Mouse (Mus musculus) brain, embryonic 14.5 days (tissue): ENCODE data around the gene Gmpr. TPM values are rescaled to one million over a fixed set of nuclear protein-coding genes. Genes with fewer than 3 reads are reported as not detected.

Experiments used
- DNase-seq: peaks from one replicate; pipeline ENCODE4 v3.0.0-alpha.2; 2011; ENCODE audit warnings: low read depth
- CTCF ChIP-seq: fragments of 200-500 bp; IDR thresholded peaks from 2 replicates; pipeline ENCODE4 v1.5.1; 2012; ENCODE audit warnings: inconsistent platforms, mild to moderate bottlenecking, moderate library complexity, borderline replicate concordance; ENCODE audit not compliant: insufficient read depth, insufficient read length; ENCODE audit errors: extremely low read depth
- POLR2A ChIP-seq: fragments of 200-500 bp; IDR thresholded peaks from 2 replicates; pipeline ENCODE4 v1.6.1; 2012; ENCODE audit warnings: mild to moderate bottlenecking, inconsistent platforms, borderline replicate concordance; ENCODE audit not compliant: poor library complexity, insufficient read depth, insufficient read length, severe bottlenecking; ENCODE audit errors: extremely low read depth
- polyA plus RNA-seq: library from polyadenylated mRNA; depleted of rRNA; stranded (reverse); fragments of >200 nt; gene quantifications from 2 replicates; pipeline ENCODE4 v1.2.3, GENCODE M21; 2012; rRNA removed

Gmpr gene
- polyA plus RNA-seq, 1 experiment, result 19.9 TPM

DNA sequence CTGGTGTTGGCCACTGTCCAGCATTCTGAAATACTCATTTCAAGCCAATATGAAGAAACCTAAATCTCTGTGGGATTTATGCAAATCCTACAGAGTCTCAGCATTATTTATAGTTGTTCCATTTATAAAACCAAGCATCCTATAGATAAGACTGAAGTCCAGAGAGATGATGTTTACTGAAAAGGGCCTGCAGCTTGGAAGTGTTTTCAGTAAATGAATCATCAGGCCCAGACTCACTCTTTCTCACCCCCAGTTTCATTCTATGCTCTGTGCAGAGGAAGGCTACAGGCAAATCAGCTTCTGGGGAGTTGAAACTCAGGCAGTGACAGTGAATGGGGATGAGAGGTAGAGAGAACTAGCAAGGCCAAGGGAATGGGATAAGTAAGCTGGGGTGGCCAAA lies 83.7 kb downstream of the Gmpr start:
- no peak for DNase-seq
- no peak for TF ChIP-seq CTCF
- TF ChIP-seq POLR2A, result no peak

DNA sequence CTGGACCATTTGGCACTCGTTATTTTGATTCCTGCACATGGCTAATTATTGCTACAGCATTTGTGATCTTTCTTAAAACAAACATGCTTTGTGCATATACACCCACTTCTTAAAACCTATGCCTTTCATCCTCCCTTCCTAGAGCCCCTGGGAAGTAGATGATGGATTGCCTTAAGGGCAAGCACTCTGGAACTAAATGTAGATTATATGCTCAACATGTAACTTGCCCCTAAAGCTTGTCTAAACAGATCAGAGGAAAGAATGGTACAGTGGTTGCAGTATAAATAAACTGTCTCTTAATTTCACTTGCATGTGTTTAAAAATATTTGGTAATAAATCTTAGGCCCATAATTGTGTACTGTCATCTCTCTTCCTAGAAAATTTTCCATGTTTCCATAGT lies 86.7 kb downstream of the Gmpr start:
- DNase-seq, result no peak
- no peak for TF ChIP-seq CTCF
- TF ChIP-seq POLR2A, result no peak

DNA sequence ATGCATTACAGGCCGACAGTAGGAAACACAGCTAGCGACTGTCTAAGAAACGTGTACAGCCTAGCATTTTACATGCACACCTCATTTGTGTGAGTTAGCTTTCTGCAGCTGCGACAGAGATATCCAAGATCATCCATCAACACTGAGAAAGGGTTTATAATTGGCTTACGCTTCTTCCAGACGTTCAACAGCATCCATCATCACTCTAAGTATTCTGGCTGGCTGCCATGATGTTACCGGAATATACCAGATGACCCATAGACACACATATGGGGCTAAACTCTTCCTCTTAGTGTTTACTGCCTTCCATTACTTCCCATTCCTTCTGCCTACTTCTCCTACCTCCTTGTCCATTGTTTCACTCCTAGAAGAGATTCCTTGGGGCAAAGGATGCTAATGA lies 88.2 kb downstream of the Gmpr start:
- TF ChIP-seq CTCF (no peak), POLR2A (no peak)
- peak; percentile 38 for DNase-seq

DNA sequence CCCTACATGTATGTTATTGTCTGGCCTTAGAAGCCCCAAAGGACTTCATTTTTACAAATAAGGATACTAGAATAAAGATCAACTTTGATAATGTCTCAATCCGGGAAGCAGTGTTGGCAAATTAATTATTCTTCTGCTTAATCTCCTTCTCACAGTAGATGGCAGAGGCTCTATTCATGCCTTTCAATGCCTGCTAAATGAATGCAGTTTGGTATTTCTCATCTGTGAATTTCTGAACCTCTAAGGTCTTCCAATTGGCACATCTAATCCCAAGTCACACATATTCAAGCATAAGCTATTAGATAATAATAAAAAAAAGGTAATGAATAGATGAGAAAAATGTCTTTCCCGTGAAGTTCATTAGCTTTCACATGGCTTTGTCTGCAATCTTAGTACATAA lies 92.6 kb downstream of the Gmpr start:
- DNase-seq, result peak; percentile 60

DNA sequence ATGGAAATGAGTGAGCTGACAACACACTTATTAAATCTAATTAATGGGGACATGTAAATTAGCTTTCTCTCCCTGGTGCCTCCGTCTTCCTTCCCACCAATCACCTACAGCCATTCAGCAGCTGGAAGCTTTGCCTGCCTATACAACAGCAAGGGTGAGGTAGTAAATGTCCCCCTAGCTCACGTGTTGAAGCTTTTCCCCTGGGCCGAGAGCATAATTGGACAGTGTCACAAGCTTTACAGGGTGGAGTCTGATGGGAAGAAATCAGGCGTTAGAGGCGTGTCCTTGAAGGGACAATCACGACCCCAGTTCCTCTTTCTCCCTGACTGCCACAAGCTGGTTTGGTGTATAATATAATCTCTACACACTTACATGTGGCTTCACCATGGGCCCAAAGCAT lies 93.2 kb downstream of the Gmpr start:
- peak; percentile 80 for DNase-seq

More for the DNA sequence above, 92.6 kb downstream of the Gmpr start:
- no peak for TF ChIP-seq CTCF
- no peak for TF ChIP-seq POLR2A

More for the DNA sequence above, 93.2 kb downstream of the Gmpr start:
- TF ChIP-seq CTCF, result no peak

Other genes starting within 250 kb of the Gmpr start
- 5.4 and 7.8 TPM in 2 replicates for gene Mylip, start 117.7 kb upstream of the Gmpr start, polyA plus RNA-seq